Mouse (Mus musculus) mouse embryonic stem cell (cell line): ENCODE data around the gene Kcnip1.

Experiments
- in situ Hi-C, 2 experiments: fragments of 300-500 bp; cut with MboI; formaldehyde crosslinking; loops; 1 replicate in 1 of 2; 3 replicates in 1 of 2; pipeline ENCODE4 v1.14.3; 2019 to 2020; ENCODE audit warnings: low sequenced_read_pairs in 2 of 2, low pct_unique_long_range_greater_than_20kb in 1 of 2, mixed read lengths in 1 of 2; ENCODE audit not compliant: unreplicated experiment in 1 of 2

Kcnip1 gene

GRCm38 (mm10) chr11:33946501-33946900 lies 46.5 kb downstream of the Kcnip1 start:
- in situ Hi-C loops, result no loop called here

- in situ Hi-C loops, result no loop called here
Measured at GRCm38 (mm10) chr11:33944786-33945328, 48.1 kb downstream of the Kcnip1 start.

GRCm38 (mm10) chr11:33944067-33944785 lies 48.7 kb downstream of the Kcnip1 start:
- in situ Hi-C loops, result no loop called here

GRCm38 (mm10) chr11:33943565-33943964 lies 49.4 kb downstream of the Kcnip1 start:
- in situ Hi-C loops, result no loop called here

GRCm38 (mm10) chr11:33939456-33940113 lies 53.4 kb downstream of the Kcnip1 start:
- in situ Hi-C loops, result no loop called here

- in situ Hi-C loops, result no loop called here
Measured at GRCm38 (mm10) chr11:33938561-33939274, 54.2 kb downstream of the Kcnip1 start.

GRCm38 (mm10) chr11:33937641-33938040 lies 55.3 kb downstream of the Kcnip1 start:
- in situ Hi-C loops, result no loop called here

- in situ Hi-C loops, result no loop called here
Measured at GRCm38 (mm10) chr11:33934286-33934685, 58.7 kb downstream of the Kcnip1 start.

- in situ Hi-C loops, result no loop called here
Measured at GRCm38 (mm10) chr11:33932386-33933111, 60.4 kb downstream of the Kcnip1 start.

GRCm38 (mm10) chr11:33931836-33932385 lies 61.0 kb downstream of the Kcnip1 start:
- in situ Hi-C loops, result no loop called here

GRCm38 (mm10) chr11:33929412-33929811 lies 63.5 kb downstream of the Kcnip1 start:
- in situ Hi-C loops, result no loop called here

GRCm38 (mm10) chr11:33928658-33929057 lies 64.3 kb downstream of the Kcnip1 start:
- in situ Hi-C loops, result no loop called here

- in situ Hi-C loops, result no loop called here
Measured at GRCm38 (mm10) chr11:33927836-33928235, 65.1 kb downstream of the Kcnip1 start.

GRCm38 (mm10) chr11:33927321-33927720 lies 65.6 kb downstream of the Kcnip1 start:
- in situ Hi-C loops, result no loop called here

GRCm38 (mm10) chr11:33926551-33926950 lies 66.4 kb downstream of the Kcnip1 start:
- in situ Hi-C loops, result no loop called here

- in situ Hi-C loops, result no loop called here
Measured at GRCm38 (mm10) chr11:33925778-33926177, 67.2 kb downstream of the Kcnip1 start.

- in situ Hi-C loops, result loop anchor here in 1 of 2 experiments (5.0 kb wide), 1 partner anchor 191 kb away; no protein-coding TSS in a partner anchor
Measured at GRCm38 (mm10) chr11:33923031-33923430, 69.9 kb downstream of the Kcnip1 start.

GRCm38 (mm10) chr11:33921451-33921850 lies 71.5 kb downstream of the Kcnip1 start:
- in situ Hi-C loops, result loop anchor here in 1 of 2 experiments (5.0 kb wide), 1 partner anchor 189 kb away; no protein-coding TSS in a partner anchor
